Mouse (Mus musculus) liver, embryonic 11.5 days (tissue): ENCODE measurements around the gene Mrpl23. TPM values are rescaled to one million over a fixed set of nuclear protein-coding genes. Genes with fewer than 3 reads are reported as not detected.

Experiments used
- ATAC-seq: fragments of 200-750 bp; cut with Nextera tagmentation; replicated peaks from 2 replicates; pipeline ENCODE4 v1.8.0; 2017; ENCODE audit warnings: moderate number of reproducible peaks, mild to moderate bottlenecking, moderate TSS enrichment, moderate library complexity; ENCODE audit not compliant: low FRiP score
- DNase-seq: peaks from one replicate; pipeline ENCODE4 v3.0.0-alpha.2; 2017; ENCODE audit warnings: low spot score
- H3K27ac ChIP-seq: fragments of 300-500 bp; sonication (generic); 2 replicates; pipeline ENCODE4 v1.5.1; 2014; ENCODE audit warnings: mild to moderate bottlenecking, low read depth, low read length, control low read depth
- H3K27me3 ChIP-seq: fragments of 300-500 bp; sonication (generic); replicated peaks from 2 replicates; pipeline ENCODE4 v1.6.1; 2014; ENCODE audit warnings: low read length, mixed read lengths; ENCODE audit not compliant: control insufficient read depth, insufficient read depth
- H3K36me3 ChIP-seq: fragments of 300-500 bp; sonication (generic); 2 replicates; pipeline ENCODE4 v1.6.1; 2014; ENCODE audit warnings: mild to moderate bottlenecking, low read length, moderate library complexity, mixed read lengths; ENCODE audit not compliant: control insufficient read depth, insufficient read depth
- H3K4me1 ChIP-seq: fragments of 300-500 bp; sonication (generic); replicated peaks from 2 replicates; pipeline ENCODE4 v1.6.1; 2014; ENCODE audit warnings: low read length, mixed read lengths; ENCODE audit not compliant: control insufficient read depth, insufficient read depth
- H3K4me2 ChIP-seq: fragments of 300-500 bp; sonication (generic); 2 replicates; pipeline ENCODE4 v1.6.1; 2014; ENCODE audit warnings: mild to moderate bottlenecking, control low read depth, moderate library complexity
- H3K4me3 ChIP-seq: fragments of 300-500 bp; sonication (generic); 2 replicates; pipeline ENCODE4 v1.5.1; 2014; ENCODE audit warnings: low read depth, low read length, control low read depth
- H3K9ac ChIP-seq: fragments of 300-500 bp; sonication (generic); 2 replicates; pipeline ENCODE4 v1.6.1; 2014; ENCODE audit warnings: low read depth, low read length, control low read depth
- H3K9me3 ChIP-seq: fragments of 300-500 bp; sonication (generic); 2 replicates; pipeline ENCODE4 v1.6.1; 2016; ENCODE audit warnings: low read length, inconsistent platforms, mixed read lengths; ENCODE audit not compliant: control insufficient read depth
- WGBS: fragments of 180-500 bp; shearing (Covaris S2); extraction: QIAGEN DNeasy Blood & Tissue Kit; methylation state at CpG from one replicate; pipeline ENCODE4 v1.1.7; 2014; 5-methylcytosine and 5-hydroxymethylcytosine counted together
- polyA plus RNA-seq: library from polyadenylated mRNA; unstranded; fragments of >200 nt; fragmentation: Nextera tagmentation; extraction: Ambion mirVana; gene quantifications from 2 replicates; pipeline ENCODE4 v1.2.1, GENCODE M21; 2014

Mrpl23 gene
- polyA plus RNA-seq, 1 experiment from 2014 or later = 20.8 TPM

- no peak overlapping the region for H3K4me2 ChIP-seq
- whole genome bisulfite sequencing = 40% methylated on average over 12 of the region's 12 CpGs
- peaks cover 12% of the 10 kb centered on the region for H3K4me1 ChIP-seq
- H3K27ac ChIP-seq = peak overlapping the region; percentile 57
- H3K4me3 ChIP-seq = no peak overlapping the region
- H3K9me3 ChIP-seq = no peaks in the 10 kb centered on the region
- no peak for ATAC-seq
- no peak overlapping the region for H3K9ac ChIP-seq
- H3K27me3 ChIP-seq = no peaks in the 10 kb centered on the region
- no peaks in the 10 kb centered on the region for H3K36me3 ChIP-seq
- no peak for DNase-seq
Measured at GRCm38 (mm10) chr7:142510021-142510777, 22.3 kb upstream of the Mrpl23 start.

- Histone ChIP-seq H3K27ac (no peak overlapping the region), H3K4me3 (no peak overlapping the region), H3K9ac (no peak overlapping the region), H3K9me3 (no peaks in the 10 kb centered on the region), H3K27me3 (no peaks in the 10 kb centered on the region), H3K36me3 (no peaks in the 10 kb centered on the region), H3K4me1 (peaks cover 9% of the 10 kb centered on the region; the same call in 1 of the 2 replicates), H3K4me2 (no peak overlapping the region)
- ATAC-seq (no peak), DNase-seq (no peak)
- 74% methylated on average over 4 of the region's 4 CpGs for WGBS
Measured at GRCm38 (mm10) chr7:142514048-142514447, 18.4 kb upstream of the Mrpl23 start.

DNA sequence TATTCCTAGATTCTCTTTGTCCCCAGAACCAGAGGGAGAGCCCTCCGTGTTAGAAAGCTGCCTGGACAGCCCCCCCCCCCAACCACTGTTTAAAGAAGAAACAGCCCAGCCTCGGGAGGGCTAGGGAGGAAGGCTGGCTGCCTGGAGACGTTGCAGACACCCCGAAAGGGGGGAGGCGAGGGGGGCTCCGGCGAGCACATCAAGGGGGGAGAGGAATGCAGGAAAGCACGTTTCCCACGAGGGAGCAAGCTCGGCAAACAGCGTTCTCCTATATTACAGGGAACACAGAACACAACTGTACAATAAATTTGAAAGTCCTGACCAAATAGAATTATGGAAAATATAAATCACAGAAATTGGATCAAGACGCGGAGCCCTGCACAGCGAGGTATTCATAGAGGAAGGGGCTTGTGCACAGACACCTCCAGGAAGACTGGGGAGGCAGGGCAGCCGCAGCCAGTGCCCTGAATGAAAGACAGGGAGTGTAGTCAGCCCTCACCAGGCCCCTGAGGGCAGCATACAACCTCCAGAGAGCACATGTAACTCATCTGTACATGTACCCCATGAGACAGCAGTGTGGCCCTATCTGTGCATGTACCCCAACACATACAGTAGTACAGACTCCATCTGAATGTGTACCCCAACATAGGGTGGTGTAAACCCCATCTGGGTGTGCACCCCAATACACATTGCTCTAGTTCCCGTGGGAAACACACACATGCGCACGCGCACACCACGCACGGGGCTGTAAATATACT lies 16.1 kb upstream of the Mrpl23 start:
- Histone ChIP-seq H3K9me3 (no peaks in the 10 kb centered on the region), H3K9ac (no peak overlapping the region), H3K4me1 (peaks cover 6% of the 10 kb centered on the region; the same call in 1 of the 2 replicates), H3K4me3 (no peak overlapping the region), H3K4me2 (no peak overlapping the region), H3K27ac (peak overlapping the region; percentile 70; the same call in 1 of the 2 replicates), H3K27me3 (no peaks in the 10 kb centered on the region), H3K36me3 (no peaks in the 10 kb centered on the region)
- ATAC-seq (no peak), DNase-seq (no peak)
- 53% methylated on average over 21 of the region's 21 CpGs for WGBS

DNA sequence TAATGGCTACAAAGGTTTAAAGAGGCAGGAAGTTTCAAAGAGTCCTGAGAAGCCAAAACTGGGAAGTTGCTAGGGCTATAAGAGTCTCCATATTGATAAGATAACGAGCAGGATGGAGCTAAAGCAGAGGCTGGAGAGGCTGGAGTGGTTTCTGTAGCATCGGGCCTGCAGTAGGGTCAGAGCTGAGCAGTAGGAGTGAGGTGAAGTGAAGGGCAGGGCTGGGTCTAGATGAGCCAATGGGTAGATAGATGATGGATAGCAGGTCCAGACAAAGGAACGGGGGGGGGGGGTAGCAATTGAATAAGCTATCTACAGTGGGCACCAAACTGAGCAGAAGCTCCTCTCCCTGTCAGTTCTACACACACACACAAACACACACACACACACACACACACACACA lies 15.0 kb upstream of the Mrpl23 start:
- H3K4me3 ChIP-seq = no peak overlapping the region
- ATAC-seq = no peak
- 28% methylated on average over 3 of the region's 3 CpGs for WGBS
- H3K27ac ChIP-seq = no peak overlapping the region
- H3K36me3 ChIP-seq = no peaks in the 10 kb centered on the region
- no peak overlapping the region for H3K4me2 ChIP-seq
- no peak for DNase-seq
- peaks cover 12% of the 10 kb centered on the region for H3K4me1 ChIP-seq
- H3K9ac ChIP-seq = no peak overlapping the region
- no peaks in the 10 kb centered on the region for H3K9me3 ChIP-seq
- no peaks in the 10 kb centered on the region for H3K27me3 ChIP-seq

- Histone ChIP-seq H3K36me3 (no peaks in the 10 kb centered on the region), H3K4me1 (peaks cover 35% of the 10 kb centered on the region), H3K4me2 (no peak overlapping the region), H3K9me3 (no peaks in the 10 kb centered on the region), H3K27me3 (no peaks in the 10 kb centered on the region), H3K9ac (no peak overlapping the region), H3K27ac (no peak overlapping the region), H3K4me3 (no peak overlapping the region)
- 82% methylated on average over 4 of the region's 4 CpGs for WGBS
- DNase-seq (no peak), ATAC-seq (no peak)
Measured at GRCm38 (mm10) chr7:142520331-142520730, 12.2 kb upstream of the Mrpl23 start.

- Histone ChIP-seq H3K36me3 (no peaks in the 10 kb centered on the region), H3K4me1 (peaks cover 48% of the 10 kb centered on the region), H3K9me3 (no peaks in the 10 kb centered on the region), H3K4me3 (no peak overlapping the region), H3K27me3 (no peaks in the 10 kb centered on the region), H3K4me2 (no peak overlapping the region), H3K9ac (no peak overlapping the region), H3K27ac (no peak overlapping the region)
- DNase-seq = no peak
- ATAC-seq = no peak
- 28% methylated on average over 4 of the region's 4 CpGs for WGBS
Measured at GRCm38 (mm10) chr7:142522352-142522751, 10.1 kb upstream of the Mrpl23 start.

- ATAC-seq (no peak), DNase-seq (no peak)
- peak overlapping the region; percentile 70 for H3K27ac ChIP-seq
- H3K9me3 ChIP-seq = no peaks in the 10 kb centered on the region
- H3K36me3 ChIP-seq = no peaks in the 10 kb centered on the region
- WGBS = 44% methylated on average over 17 of the region's 17 CpGs
- no peak overlapping the region for H3K4me3 ChIP-seq
- H3K9ac ChIP-seq = no peak overlapping the region; the same call in 1 of the 2 replicates
- no peak overlapping the region for H3K4me2 ChIP-seq
- peaks cover 57% of the 10 kb centered on the region for H3K4me1 ChIP-seq
- H3K27me3 ChIP-seq = no peaks in the 10 kb centered on the region
Measured at GRCm38 (mm10) chr7:142523200-142523990, 9.1 kb upstream of the Mrpl23 start.

DNA sequence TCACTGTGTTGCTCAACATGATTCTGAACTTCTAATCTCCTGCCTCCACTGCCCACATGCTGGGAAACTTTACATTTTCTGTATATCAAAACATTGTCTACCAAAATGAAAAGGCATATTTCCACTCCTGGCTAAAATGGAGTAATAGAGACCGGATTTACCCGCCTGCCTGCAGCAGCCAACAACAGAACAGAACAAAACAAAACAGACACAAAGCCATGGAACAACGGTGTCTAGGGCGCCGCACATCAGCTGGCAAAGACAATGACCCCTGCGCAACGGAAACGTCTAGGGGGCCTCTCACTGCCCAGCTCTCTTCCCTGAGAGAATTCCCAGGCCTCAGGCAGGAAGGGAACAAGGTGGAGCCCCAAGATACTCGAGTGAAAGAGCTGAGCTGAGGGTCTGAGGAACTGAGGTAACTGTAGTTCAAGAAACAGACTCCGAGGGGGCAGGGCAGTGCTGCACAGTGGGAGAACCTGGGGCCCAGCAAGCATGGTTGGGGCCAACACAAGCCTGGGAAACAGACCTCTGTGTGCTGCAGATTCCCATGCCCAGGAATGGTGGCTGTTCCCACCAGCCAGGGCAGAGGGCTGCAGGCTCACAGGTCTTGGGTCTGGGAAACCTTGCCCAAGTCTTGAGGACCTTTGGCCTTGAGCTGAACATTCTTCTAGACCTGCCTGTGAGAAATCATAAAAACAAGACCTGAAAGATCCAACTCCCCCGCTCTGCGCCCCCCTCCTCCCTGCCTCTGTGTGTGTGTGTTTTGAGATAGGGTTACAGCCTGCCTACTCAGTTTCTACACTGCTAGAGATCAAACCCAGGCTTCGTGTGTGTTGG lies 6.9 kb upstream of the Mrpl23 start:
- H3K27ac ChIP-seq = peak overlapping the region; percentile 81
- no peaks in the 10 kb centered on the region for H3K36me3 ChIP-seq
- H3K9me3 ChIP-seq = no peaks in the 10 kb centered on the region
- DNase-seq (peak; percentile 57), ATAC-seq (peak; percentile 86)
- H3K4me1 ChIP-seq = peaks cover 68% of the 10 kb centered on the region
- WGBS = 31% methylated on average over 13 of the region's 13 CpGs
- H3K9ac ChIP-seq = peak overlapping the region; percentile 46
- no peaks in the 10 kb centered on the region for H3K27me3 ChIP-seq
- H3K4me2 ChIP-seq = peak overlapping the region; percentile 35
- H3K4me3 ChIP-seq = no peak overlapping the region
